Mouse (Mus musculus): ENCODE data around the gene Olfr1155.

Olfr1155 gene

GRCm38 (mm10) chr2:87945037-87945436, at the start of gene Olfr1155:
Gene Olfr1155 (minus strand): TSS chr2:87945137.
- no peak for DNase-seq (ENCODE audit: low spot score in 2 of 2)

GRCm38 (mm10) chr2:87989813-87990212, 44.9 kb upstream of the Olfr1155 start, which contains the start of gene Olfr1158:
Gene Olfr1158 (plus strand): TSS chr2:87990113.
- DNase-seq (ENCODE audit: low spot score in 2 of 2): no peak

- no peak for DNase-seq (ENCODE audit: low spot score in 2 of 2)
Observed at GRCm38 (mm10) chr2:87974563-87974962, 29.6 kb upstream of the Olfr1155 start, which contains the start of gene Olfr74. Gene Olfr74 (minus strand): TSS chr2:87974663.

DNA sequence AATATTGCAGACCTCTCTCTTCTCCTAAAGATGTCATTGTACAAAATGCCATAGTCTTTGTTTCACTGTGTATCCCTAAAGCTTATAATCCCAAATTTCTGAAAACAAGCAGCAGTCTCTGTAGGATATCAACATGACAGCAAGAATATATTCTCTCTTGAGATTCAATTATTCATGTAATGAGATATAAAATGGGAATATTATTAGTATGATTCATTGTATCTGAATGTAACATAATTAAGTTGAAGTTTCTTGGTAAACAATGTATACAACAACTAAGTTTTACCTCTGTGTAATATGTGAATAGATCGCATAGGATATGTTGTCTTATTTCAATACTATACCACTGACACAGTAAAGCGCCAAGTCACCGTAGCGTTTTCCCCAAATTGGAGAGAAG, 23.3 kb upstream of the Olfr1155 start, which contains the start of gene Olfr1157:
TSS of gene Olfr1157 (minus strand) at position 101 of the 400 bp plus-strand sequence.
- DNase-seq (ENCODE audit: low spot score in 2 of 2): no peak

GRCm38 (mm10) chr2:87953000-87953399, 8.1 kb upstream of the Olfr1155 start, which contains the start of gene Olfr1156:
Gene Olfr1156 (minus strand): TSS chr2:87953100.
- DNase-seq (ENCODE audit: low spot score in 2 of 2): no peak

GRCm38 (mm10) chr2:87905066-87905465, 39.9 kb downstream of the Olfr1155 start, which contains the start of gene Olfr1154:
Gene Olfr1154 (minus strand): TSS chr2:87905166.
- DNase-seq (ENCODE audit: low spot score in 2 of 2): no peak

GRCm38 (mm10) chr2:87894662-87895061, 50.3 kb downstream of the Olfr1155 start, which contains the start of gene Olfr1153:
Gene Olfr1153 (plus strand): TSS chr2:87894962.
- DNase-seq (ENCODE audit: low spot score in 2 of 2): no peak

Data from left cerebral cortex, adult 9 months (tissue).